ENCODE assay signal across 8 mouse cellular contexts in the genomic region with DNA sequence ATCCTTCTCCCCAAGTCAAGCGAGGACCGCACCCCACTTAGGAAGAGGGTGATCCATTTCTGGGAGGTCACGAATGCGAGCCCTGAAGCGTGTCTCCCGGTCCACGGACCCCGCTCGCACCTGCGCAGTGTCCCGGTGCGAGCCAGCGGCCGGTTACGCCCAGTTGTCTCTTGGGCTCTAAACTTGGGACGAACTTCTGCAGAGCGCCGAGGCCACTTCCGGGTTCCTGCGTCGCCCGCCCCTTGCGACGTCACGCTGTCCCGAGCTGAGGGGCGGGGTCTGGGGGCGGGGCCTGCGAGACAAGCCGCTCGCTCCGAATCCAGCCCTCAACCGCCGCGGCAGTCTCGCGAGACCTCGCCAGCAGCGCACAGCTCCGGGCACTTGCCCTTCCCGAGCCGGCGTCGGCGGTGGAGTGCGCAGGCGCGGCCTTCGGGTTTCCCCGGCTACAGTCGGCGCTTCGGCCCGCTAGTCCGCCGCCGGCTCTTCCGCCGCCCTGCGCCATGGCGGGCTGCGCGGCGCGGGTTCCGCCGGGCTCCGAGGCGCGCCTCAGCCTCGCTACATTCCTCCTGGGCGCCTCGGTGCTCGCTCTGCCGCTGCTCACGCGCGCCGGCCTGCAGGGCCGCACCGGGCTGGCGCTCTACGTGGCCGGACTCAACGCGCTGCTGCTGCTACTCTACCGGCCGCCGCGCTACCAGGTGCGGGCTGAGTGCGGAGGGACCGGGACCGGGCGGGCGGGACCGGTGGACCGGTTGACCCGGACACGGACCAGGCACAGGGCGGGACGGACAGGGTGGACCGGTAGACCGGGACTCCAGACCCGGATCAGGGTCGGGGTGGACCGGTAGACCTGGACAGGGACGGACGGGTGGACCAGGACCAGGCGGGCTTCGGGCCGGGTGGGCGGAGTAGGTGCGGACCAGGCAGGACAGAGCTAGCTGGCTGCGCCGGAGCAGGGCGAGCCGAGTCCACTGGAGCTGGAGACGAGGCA. TPM values are rescaled to one million over a fixed set of nuclear protein-coding genes. Genes with fewer than 3 reads are reported as not detected.
A peak's percentile ranks its signal among the peaks of the same experiment; 100 is the strongest.
DNase-seq lines count a peak whose midpoint lies in the region; ATAC-seq and TF ChIP-seq lines count a peak whose summit lies in the region.

Gene Icmt (plus strand): TSS at position 354 of the 988 bp plus-strand sequence.

- 0 out of 2 replicates have a peak, but pooled peaks have one; percentile 38 for TF ChIP-seq EP300 in ES-Bruce4 (IDR thresholded peaks at IDR 0.05; ENCODE audit: insufficient read depth, low read depth, low read length)
- TF ChIP-seq EP300 in liver, postnatal 0 days (IDR thresholded peaks at IDR 0.05; ENCODE audit: low read depth): no peak; the same call in 1 of the 2 replicates

- peak within 1 kb of the TSS; percentile 83 for H3K9ac ChIP-seq in ES-Bruce4 (ENCODE audit: low read depth, poor library complexity, severe bottlenecking)
- H3K9ac ChIP-seq in forebrain, embryonic 13.5 days: peak within 1 kb of the TSS; percentile 84
- H3K9ac ChIP-seq in liver, postnatal 0 days (replicated peaks): peak within 1 kb of the TSS; percentile 97
- peak within 1 kb of the TSS; percentile 91 for H3K9ac ChIP-seq in neural tube, embryonic 14.5 days (replicated peaks; ENCODE audit: low read depth, low read length)

- DNase-seq in heart, postnatal 10 days: peak; percentile 100
- DNase-seq in large intestine, adult 2 months (ENCODE audit: low read depth, low spot score): peak; percentile 89
- DNase-seq in liver, postnatal 0 days: peak; percentile 100
- DNase-seq in testis, postnatal 10 days (ENCODE audit: low spot score): peak; percentile 100

- H3K4me1 ChIP-seq in ES-Bruce4 (ENCODE audit: control insufficient read depth, insufficient read depth, low read length): peaks cover 1% of the 10 kb centered on the region
- H3K4me1 ChIP-seq in forebrain, embryonic 13.5 days: peaks cover 30% of the 10 kb centered on the region
- H3K4me1 ChIP-seq in liver, postnatal 0 days (ENCODE audit: insufficient read depth): peaks cover 22% of the 10 kb centered on the region
- H3K4me1 ChIP-seq in neural tube, embryonic 14.5 days (ENCODE audit: control insufficient read depth, insufficient read depth, low read length): peaks cover 11% of the 10 kb centered on the region

- TF ChIP-seq CTCF in ES-Bruce4 (IDR thresholded peaks at IDR 0.05; ENCODE audit: low read depth, low read length): no peak
- TF ChIP-seq CTCF in liver, postnatal 0 days (IDR thresholded peaks at IDR 0.05; ENCODE audit: low read depth): no peak

- H3K4me3 ChIP-seq in ES-Bruce4 (ENCODE audit: low read depth, low read length): peak within 1 kb of the TSS; percentile 89
- H3K4me3 ChIP-seq in forebrain, embryonic 13.5 days: peak within 1 kb of the TSS; percentile 96
- H3K4me3 ChIP-seq in liver, postnatal 0 days (ENCODE audit: low read depth, low read length): peak within 1 kb of the TSS; percentile 97
- peak within 1 kb of the TSS; percentile 80 for H3K4me3 ChIP-seq in neural tube, embryonic 14.5 days (ENCODE audit: low read depth, low read length)

- 0 out of 2 replicates have a peak within 1 kb of the TSS, but pooled peaks have one; percentile 12 for H3K27ac ChIP-seq in ES-Bruce4 (ENCODE audit: insufficient read depth, low read length)
- peak within 1 kb of the TSS; percentile 78 for H3K27ac ChIP-seq in forebrain, embryonic 13.5 days
- peak within 1 kb of the TSS; percentile 88 for H3K27ac ChIP-seq in liver, postnatal 0 days (ENCODE audit: low read depth)
- H3K27ac ChIP-seq in neural tube, embryonic 14.5 days (ENCODE audit: low read depth, low read length): peak within 1 kb of the TSS; percentile 36; the same call in 1 of the 2 replicates

- peak; percentile 54 for TF ChIP-seq POLR2A in ES-Bruce4 (IDR thresholded peaks at IDR 0.05; ENCODE audit: insufficient read depth, low read length)

- under 1% methylated on average over 96 of the region's 119 CpGs for WGBS in forebrain, embryonic 13.5 days
- under 1% methylated on average over 119 of the region's 119 CpGs for WGBS in large intestine, adult 2 months
- WGBS in liver, postnatal 0 days (ENCODE audit: insufficient replicate concordance): 2% methylated on average over 102 of the region's 119 CpGs
- under 1% methylated on average over 117 of the region's 119 CpGs for WGBS in neural tube, embryonic 14.5 days

- no peaks in the 10 kb centered on the region for H3K36me3 ChIP-seq in ES-Bruce4 (ENCODE audit: control insufficient read depth, insufficient read depth, low read length, poor library complexity, severe bottlenecking)
- H3K36me3 ChIP-seq in forebrain, embryonic 13.5 days (ENCODE audit: poor library complexity, severe bottlenecking): peaks cover 28% of the 10 kb centered on the region
- H3K36me3 ChIP-seq in liver, postnatal 0 days (replicated peaks; ENCODE audit: insufficient read depth, low read length): peaks cover 19% of the 10 kb centered on the region; the same call in 1 of the 2 replicates
- peaks cover 8% of the 10 kb centered on the region; the same call in 1 of the 2 replicates for H3K36me3 ChIP-seq in neural tube, embryonic 14.5 days (ENCODE audit: control insufficient read depth, insufficient read depth, low read length)

- H3K27me3 ChIP-seq in ES-Bruce4 (ENCODE audit: control insufficient read depth, insufficient read depth, low read length, poor library complexity, severe bottlenecking): no peaks in the 10 kb centered on the region
- peaks cover 39% of the 10 kb centered on the region for H3K27me3 ChIP-seq in forebrain, embryonic 13.5 days
- peaks cover 13% of the 10 kb centered on the region for H3K27me3 ChIP-seq in liver, postnatal 0 days (ENCODE audit: insufficient read depth, low read length)
- H3K27me3 ChIP-seq in neural tube, embryonic 14.5 days (ENCODE audit: control insufficient read depth, insufficient read depth, low read length): peaks cover 14% of the 10 kb centered on the region

- intact Hi-C loops in heart, postnatal 10 days (cut with DNase I): no loop called here

- H3K9me3 ChIP-seq in ES-Bruce4 (replicated peaks; ENCODE audit: control insufficient read depth, insufficient read depth, low read length, poor library complexity, severe bottlenecking): no peaks in the 10 kb centered on the region
- H3K9me3 ChIP-seq in forebrain, embryonic 13.5 days (replicated peaks): no peaks in the 10 kb centered on the region
- H3K9me3 ChIP-seq in liver, postnatal 0 days (ENCODE audit: low read length): no peaks in the 10 kb centered on the region
- no peaks in the 10 kb centered on the region for H3K9me3 ChIP-seq in neural tube, embryonic 14.5 days (ENCODE audit: control insufficient read depth, low read length)

- peak within 1 kb of the TSS; percentile 75 for H3K4me2 ChIP-seq in forebrain, embryonic 13.5 days
- H3K4me2 ChIP-seq in liver, postnatal 0 days (ENCODE audit: low read depth, low read length): peak within 1 kb of the TSS; percentile 97
- H3K4me2 ChIP-seq in neural tube, embryonic 14.5 days (ENCODE audit: low read depth, low read length): peak within 1 kb of the TSS; percentile 91

- peak; percentile 89 for ATAC-seq in cerebellum, adult (ENCODE audit: insufficient number of reproducible peaks, low FRiP score, low TSS enrichment)
- peak; percentile 97 for ATAC-seq in forebrain, embryonic 13.5 days
- peak; percentile 95 for ATAC-seq in liver, postnatal 0 days
- ATAC-seq in neural tube, embryonic 14.5 days (ENCODE audit: low read depth): peak; percentile 94

RNA-seq across cellular contexts. Expression of gene Icmt, which starts in this region (rescaled TPM):
- polyA plus RNA-seq in ES-Bruce4 (2011; ENCODE audit: insufficient read depth, insufficient read length, low read depth, missing spikeins): 21.4 and 22.8 TPM in 2 replicates
- 13.4 and 16.8 TPM in 2 replicates for polyA plus RNA-seq in forebrain, embryonic 13.5 days (2015; fragmentation: Nextera tagmentation; extraction: Ambion mirVana)
- 10 to 100 TPM; 27.3 to 33.4 TPM for total RNA-seq in heart, postnatal 10 days (2021)
- 22.1 and 30.5 TPM in 2 replicates for polyA plus RNA-seq in large intestine, adult 2 months (2012; rRNA removed)
- 5.9 and 6.9 TPM in 2 replicates for polyA plus RNA-seq in liver, postnatal 0 days (2015; fragmentation: Nextera tagmentation; extraction: Ambion mirVana)
- polyA plus RNA-seq in neural tube, embryonic 14.5 days (2014; fragmentation: Nextera tagmentation; extraction: Ambion mirVana): 16.6 and 24.9 TPM in 2 replicates

Comparison
In these comparisons a context has a peak if more than half of its experiments do, and no peak if none do; other contexts are left out.
1. Peak in every context shown above with its lines: DNase-seq, ATAC-seq, H3K4me3 ChIP-seq and H3K27ac ChIP-seq.
2. H3K27ac ChIP-seq: peak in every context shown above with its lines; median percentile 88 in liver, postnatal 0 days; 78 in forebrain, embryonic 13.5 days; 36 in neural tube, embryonic 14.5 days; 12 in ES-Bruce4.